Mouse (Mus musculus) intestine, embryonic 14.5 days (tissue): ENCODE measurements around the gene S100a5. TPM values are rescaled to one million over a fixed set of nuclear protein-coding genes. Genes with fewer than 3 reads are reported as not detected.

Source experiments
- ATAC-seq: fragments of 200-750 bp; cut with Nextera tagmentation; replicated peaks from 2 replicates; pipeline ENCODE4 v1.8.0; 2017; ENCODE audit warnings: low read depth, moderate number of reproducible peaks, moderate TSS enrichment, moderate library complexity; ENCODE audit not compliant: low FRiP score, low TSS enrichment
- DNase-seq: peaks from one replicate; pipeline ENCODE4 v3.0.0-alpha.2; 2018; ENCODE audit warnings: low spot score
- H3K27ac ChIP-seq: fragments of 300-500 bp; sonication (generic); 2 replicates; pipeline ENCODE4 v1.5.1; 2014; ENCODE audit warnings: low read depth, mild to moderate bottlenecking, control low read depth
- H3K27me3 ChIP-seq: fragments of 300-500 bp; sonication (generic); replicated peaks from 2 replicates; pipeline ENCODE4 v1.6.1; 2014; ENCODE audit warnings: low read length, control low read depth; ENCODE audit not compliant: control insufficient read depth, insufficient read depth
- H3K36me3 ChIP-seq: fragments of 300-500 bp; sonication (generic); 2 replicates; pipeline ENCODE4 v1.6.1; 2014; ENCODE audit warnings: low read length, control low read depth; ENCODE audit not compliant: control insufficient read depth, insufficient read depth
- H3K4me1 ChIP-seq: fragments of 300-500 bp; sonication (generic); replicated peaks from 2 replicates; pipeline ENCODE4 v1.6.1; 2014; ENCODE audit warnings: low read length, control low read depth, mixed read lengths; ENCODE audit not compliant: control insufficient read depth, insufficient read depth
- H3K4me2 ChIP-seq: fragments of 300-500 bp; sonication (generic); 2 replicates; pipeline ENCODE4 v1.6.1; 2014; ENCODE audit warnings: low read length
- H3K4me3 ChIP-seq: fragments of 300-500 bp; sonication (generic); 2 replicates; pipeline ENCODE4 v1.5.1; 2014; ENCODE audit warnings: low read depth, low read length, control low read depth, mixed read lengths
- H3K9ac ChIP-seq: fragments of 300-500 bp; sonication (generic); 2 replicates; pipeline ENCODE4 v1.6.1; 2014; ENCODE audit warnings: mild to moderate bottlenecking, low read length
- H3K9me3 ChIP-seq: fragments of 300-500 bp; sonication (generic); 2 replicates; pipeline ENCODE4 v1.6.1; 2016; ENCODE audit warnings: low read length, control low read depth; ENCODE audit not compliant: control insufficient read depth
- WGBS: fragments of 180-500 bp; shearing (Covaris S2); extraction: QIAGEN DNeasy Blood & Tissue Kit; methylation state at CpG from one replicate; pipeline ENCODE4 v1.1.7; 2014; 5-methylcytosine and 5-hydroxymethylcytosine counted together
- polyA plus RNA-seq: library from polyadenylated mRNA; unstranded; fragments of >200 nt; fragmentation: Nextera tagmentation; extraction: Ambion mirVana; gene quantifications from 2 replicates; pipeline ENCODE4 v1.2.1, GENCODE M21; 2014

Gene S100a5
- polyA plus RNA-seq, 1 experiment from 2014 or later = 8.6 TPM

DNA sequence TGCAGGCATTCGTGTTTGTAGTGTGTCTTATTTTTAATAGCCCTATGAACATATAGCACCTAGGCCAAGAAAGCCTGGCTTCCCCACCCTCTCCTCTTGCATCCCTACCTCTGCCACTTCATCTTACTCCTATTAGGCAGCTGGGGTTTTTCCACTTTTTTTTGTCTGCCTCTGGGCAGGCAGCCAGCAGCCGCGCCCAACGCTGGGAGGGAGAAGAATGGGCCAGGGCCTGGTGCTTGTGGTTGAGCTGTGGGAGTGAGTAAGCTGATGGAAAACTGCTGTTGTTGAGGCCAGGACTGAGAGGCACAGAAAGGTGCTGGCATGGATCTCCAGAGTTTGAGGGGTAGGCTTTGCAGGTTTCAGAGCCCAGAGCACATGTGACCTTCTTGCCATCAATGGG lies 3.9 kb upstream of the S100a5 start:
- H3K4me1 ChIP-seq = peaks cover 23% of the 10 kb centered on the region
- WGBS = 28% methylated on average over 4 of the region's 4 CpGs
- DNase-seq = peak; percentile 88

DNA sequence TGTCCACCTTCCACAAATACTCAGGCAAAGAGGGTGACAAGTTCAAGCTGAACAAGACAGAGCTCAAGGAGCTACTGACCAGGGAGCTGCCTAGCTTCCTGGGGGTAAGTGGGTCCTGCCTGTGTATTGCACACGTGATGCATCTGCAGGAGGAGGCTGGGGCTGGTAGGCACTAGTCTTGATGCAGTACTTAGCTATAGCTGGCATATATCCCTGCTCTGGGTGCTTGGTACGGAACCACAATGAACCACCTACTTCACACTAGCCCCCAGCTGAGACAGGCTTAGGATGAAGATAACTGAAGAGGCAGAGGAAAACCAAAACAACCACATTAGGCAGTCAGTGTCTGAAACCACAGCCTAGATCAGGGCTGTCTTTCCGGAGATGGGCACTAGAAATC lies 3.3 kb upstream of the S100a5 start:
- DNase-seq (no peak), ATAC-seq (no peak)
- Histone ChIP-seq H3K4me2 (no peak overlapping the region), H3K9ac (no peak overlapping the region), H3K9me3 (no peaks in the 10 kb centered on the region), H3K27me3 (no peaks in the 10 kb centered on the region), H3K4me3 (no peak overlapping the region), H3K36me3 (no peaks in the 10 kb centered on the region), H3K4me1 (peaks cover 23% of the 10 kb centered on the region), H3K27ac (peak overlapping the region; percentile 40)
- 84% methylated on average over 3 of the region's 3 CpGs for WGBS

More for the DNA sequence above, 3.9 kb upstream of the S100a5 start:
- H3K27ac ChIP-seq = peak overlapping the region; percentile 44
- H3K9ac ChIP-seq = no peak overlapping the region
- no peak overlapping the region for H3K4me2 ChIP-seq
- ATAC-seq = peak; percentile 73
- no peaks in the 10 kb centered on the region for H3K36me3 ChIP-seq
- H3K27me3 ChIP-seq = no peaks in the 10 kb centered on the region
- H3K9me3 ChIP-seq = no peaks in the 10 kb centered on the region
- no peak overlapping the region for H3K4me3 ChIP-seq

DNA sequence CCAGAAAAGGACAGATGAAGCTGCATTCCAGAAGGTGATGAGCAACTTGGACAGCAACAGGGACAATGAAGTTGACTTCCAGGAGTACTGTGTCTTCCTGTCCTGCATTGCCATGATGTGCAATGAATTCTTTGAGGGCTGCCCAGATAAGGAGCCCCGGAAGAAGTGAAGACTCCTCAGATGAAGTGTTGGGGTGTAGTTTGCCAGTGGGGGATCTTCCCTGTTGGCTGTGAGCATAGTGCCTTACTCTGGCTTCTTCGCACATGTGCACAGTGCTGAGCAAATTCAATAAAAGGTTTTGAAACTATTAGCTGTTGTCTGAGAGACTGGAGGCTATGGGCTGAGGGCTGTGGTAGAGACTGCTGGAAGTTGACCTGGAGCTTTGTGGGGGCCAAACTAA lies 2.6 kb upstream of the S100a5 start:
- 77% methylated on average over 2 of the region's 2 CpGs for WGBS
- H3K4me3 ChIP-seq = no peak overlapping the region
- DNase-seq (no peak), ATAC-seq (no peak)
- H3K27ac ChIP-seq = peak overlapping the region; percentile 39
- no peak overlapping the region for H3K9ac ChIP-seq
- H3K9me3 ChIP-seq = no peaks in the 10 kb centered on the region
- peaks cover 23% of the 10 kb centered on the region for H3K4me1 ChIP-seq
- H3K4me2 ChIP-seq = no peak overlapping the region
- H3K36me3 ChIP-seq = no peaks in the 10 kb centered on the region
- no peaks in the 10 kb centered on the region for H3K27me3 ChIP-seq

DNA sequence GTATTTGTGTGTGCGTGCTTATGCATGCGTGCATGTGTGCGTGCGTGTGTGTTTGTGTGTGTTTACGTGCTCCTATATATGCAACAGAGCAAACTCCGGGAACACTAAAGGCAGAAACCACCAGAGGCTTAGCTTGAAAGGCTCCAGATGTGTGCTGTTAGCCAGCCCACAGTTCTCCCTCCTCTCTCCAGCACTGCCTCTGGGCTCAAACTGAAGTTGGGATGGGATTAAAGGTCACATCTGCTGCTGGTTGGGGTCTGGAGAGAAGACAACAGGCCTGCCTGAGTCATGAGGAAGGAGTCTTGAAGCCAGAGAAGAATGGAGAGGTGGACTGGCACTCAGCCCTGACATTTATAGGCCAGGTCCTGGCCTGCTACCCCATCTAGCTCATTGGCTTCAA lies 2.1 kb upstream of the S100a5 start:
- ATAC-seq (no peak), DNase-seq (no peak)
- Histone ChIP-seq H3K27me3 (no peaks in the 10 kb centered on the region), H3K4me1 (peaks cover 23% of the 10 kb centered on the region), H3K36me3 (no peaks in the 10 kb centered on the region), H3K4me3 (no peak overlapping the region), H3K9ac (no peak overlapping the region), H3K4me2 (no peak overlapping the region), H3K27ac (peak overlapping the region; percentile 39), H3K9me3 (no peaks in the 10 kb centered on the region)
- 55% methylated on average over 6 of the region's 6 CpGs for WGBS

DNA sequence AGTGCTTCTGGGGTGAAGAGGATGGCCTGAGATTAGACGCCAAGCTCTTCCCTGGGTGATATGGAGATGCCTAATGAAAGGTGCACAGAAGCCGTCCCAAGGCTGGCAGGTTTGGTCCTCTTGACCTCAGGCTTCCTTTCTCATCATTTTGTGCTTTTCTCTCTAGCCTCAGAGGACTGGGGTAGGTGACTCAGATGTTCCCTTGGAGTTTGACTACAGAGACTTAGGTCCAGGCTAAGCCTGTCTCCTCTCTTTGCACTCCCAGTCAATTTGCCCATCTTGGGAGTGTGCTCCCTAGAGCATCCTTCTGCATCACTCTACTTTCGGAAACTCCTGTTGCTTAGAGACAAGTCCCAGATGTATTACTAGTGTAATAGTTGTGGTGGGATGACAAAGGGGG lies 962 bp upstream of the S100a5 start:
- H3K27me3 ChIP-seq = no peaks in the 10 kb centered on the region
- H3K9ac ChIP-seq = no peak overlapping the region
- ATAC-seq (no peak), DNase-seq (no peak)
- H3K4me2 ChIP-seq = no peak overlapping the region
- no peaks in the 10 kb centered on the region for H3K36me3 ChIP-seq
- no peaks in the 10 kb centered on the region for H3K9me3 ChIP-seq
- H3K27ac ChIP-seq = no peak overlapping the region
- H3K4me3 ChIP-seq = no peak overlapping the region
- 85% methylated on average over 3 of the region's 3 CpGs for WGBS
- peaks cover 23% of the 10 kb centered on the region for H3K4me1 ChIP-seq

DNA sequence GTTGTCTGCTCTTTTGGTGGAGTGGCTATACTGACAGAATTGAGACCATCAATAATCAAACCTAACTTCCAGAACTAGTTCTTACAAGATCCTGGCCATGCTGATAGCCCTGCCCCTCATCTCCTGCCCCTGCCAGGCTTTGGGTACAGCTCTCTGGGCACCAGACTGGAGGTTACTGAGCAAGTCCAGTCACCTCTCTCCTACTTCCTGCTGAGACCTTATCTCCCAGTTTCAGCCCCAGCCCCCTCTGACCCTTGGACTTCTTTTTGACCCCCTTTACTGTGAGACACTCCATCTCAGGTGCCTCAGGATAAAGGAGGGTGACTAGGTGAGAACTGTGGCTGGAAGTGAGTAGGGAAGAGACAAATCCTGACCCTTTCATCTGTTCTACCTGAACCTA lies 779 bp downstream of the S100a5 start:
- ATAC-seq = no peak
- no peaks in the 10 kb centered on the region for H3K36me3 ChIP-seq
- peaks cover 28% of the 10 kb centered on the region for H3K4me1 ChIP-seq
- H3K4me3 ChIP-seq = no peak overlapping the region
- no peak overlapping the region for H3K9ac ChIP-seq
- DNase-seq = no peak
- no peak overlapping the region for H3K4me2 ChIP-seq
- H3K27ac ChIP-seq = no peak overlapping the region
- no peaks in the 10 kb centered on the region for H3K27me3 ChIP-seq
- no peaks in the 10 kb centered on the region for H3K9me3 ChIP-seq

DNA sequence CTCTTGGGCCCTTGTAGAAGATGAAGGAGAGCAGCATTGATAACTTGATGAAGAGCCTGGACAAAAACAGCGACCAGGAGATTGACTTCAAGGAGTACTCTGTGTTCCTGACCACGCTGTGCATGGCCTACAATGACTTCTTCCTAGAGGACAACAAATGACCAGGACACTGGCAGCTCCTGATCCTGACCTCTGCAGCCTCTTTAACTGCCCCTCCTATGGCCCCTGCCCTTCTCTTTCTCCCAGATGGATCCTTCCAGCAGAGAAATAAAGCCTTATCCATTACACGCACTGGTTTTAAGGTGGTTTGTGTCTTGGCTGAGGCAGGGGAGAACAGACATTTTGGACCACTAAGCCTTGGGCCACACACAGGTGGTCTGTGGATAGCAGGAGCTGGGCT lies 3.2 kb downstream of the S100a5 start:
- H3K9me3 ChIP-seq = no peaks in the 10 kb centered on the region
- ATAC-seq (no peak), DNase-seq (no peak)
- no peak overlapping the region for H3K4me3 ChIP-seq
- no peak overlapping the region for H3K4me2 ChIP-seq
- H3K36me3 ChIP-seq = no peaks in the 10 kb centered on the region
- H3K27me3 ChIP-seq = no peaks in the 10 kb centered on the region
- no peak overlapping the region for H3K9ac ChIP-seq
- 89% methylated on average over 3 of the region's 3 CpGs for WGBS
- no peak overlapping the region for H3K27ac ChIP-seq
- peaks cover 7% of the 10 kb centered on the region for H3K4me1 ChIP-seq

DNA sequence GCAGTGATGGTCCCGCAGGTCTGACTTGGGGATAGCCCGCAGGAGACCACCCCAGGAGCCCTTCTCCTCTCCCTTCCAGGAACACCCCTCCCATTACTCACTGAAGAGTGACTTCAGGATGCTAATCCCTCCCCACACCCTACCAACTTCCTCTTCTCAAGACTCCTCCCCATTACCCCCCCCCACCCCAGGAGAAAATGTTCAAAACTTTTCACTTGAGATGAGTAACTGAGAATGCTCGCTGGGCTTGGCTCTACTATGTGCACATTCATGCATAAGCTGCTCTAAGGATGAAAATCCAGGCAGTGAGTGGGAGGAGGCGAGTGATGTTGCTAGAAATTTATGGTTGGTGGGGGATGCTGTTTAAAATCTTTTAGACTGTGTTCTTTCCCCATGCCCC lies 3.7 kb downstream of the S100a5 start:
- no peak overlapping the region for H3K4me3 ChIP-seq
- DNase-seq = no peak
- WGBS = 65% methylated on average over 4 of the region's 4 CpGs
- H3K9ac ChIP-seq = no peak overlapping the region
- no peak overlapping the region for H3K27ac ChIP-seq
- H3K27me3 ChIP-seq = no peaks in the 10 kb centered on the region
- H3K36me3 ChIP-seq = no peaks in the 10 kb centered on the region
- peaks cover 7% of the 10 kb centered on the region for H3K4me1 ChIP-seq
- ATAC-seq = no peak
- H3K9me3 ChIP-seq = no peaks in the 10 kb centered on the region
- no peak overlapping the region for H3K4me2 ChIP-seq

DNA sequence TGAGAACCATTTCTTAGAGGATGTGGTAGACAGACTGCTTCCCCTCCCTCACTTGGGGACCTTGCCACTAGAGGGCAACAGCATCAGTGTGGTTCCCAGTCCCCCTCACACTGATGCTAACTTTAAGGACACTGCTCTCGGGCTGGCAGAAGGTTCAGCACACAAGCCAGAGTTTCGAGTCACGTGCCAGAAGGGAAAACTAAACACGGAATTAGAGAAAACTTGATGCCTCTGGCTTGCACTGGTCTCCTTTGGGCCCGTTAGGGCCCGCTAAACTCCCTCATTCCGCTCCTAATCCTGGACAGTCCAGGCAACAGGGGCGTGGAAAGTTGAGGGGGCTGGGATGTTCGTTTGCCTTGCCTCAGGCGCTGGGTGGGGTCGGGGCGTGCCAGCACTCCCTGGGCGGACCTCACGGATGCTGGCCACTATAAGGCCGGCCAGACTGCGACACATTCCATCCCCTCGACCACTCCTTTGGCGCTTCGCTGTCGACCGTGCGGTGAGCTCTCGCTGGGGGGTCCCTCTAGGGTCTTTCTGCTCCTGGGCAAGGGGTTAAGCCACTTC lies 4.5 kb downstream of the S100a5 start, which contains the start of gene S100a6:
S100a6 (plus strand) TSS at position 155 of the 564 bp plus-strand sequence.
- Histone ChIP-seq H3K9me3 (no peaks in the 10 kb centered on the region), H3K4me1 (peaks cover 7% of the 10 kb centered on the region), H3K4me2 (peak within 1 kb of the TSS; percentile 72), H3K36me3 (no peaks in the 10 kb centered on the region), H3K4me3 (peak within 1 kb of the TSS; percentile 30), H3K27me3 (no peaks in the 10 kb centered on the region), H3K27ac (peak within 1 kb of the TSS; percentile 17; the same call in 1 of the 2 replicates), H3K9ac (peak within 1 kb of the TSS; percentile 4; the same call in 1 of the 2 replicates)
- ATAC-seq (peak; percentile 61), DNase-seq (peak; percentile 81)
- under 1% methylated on average over 23 of the region's 23 CpGs for WGBS
